ENCODE assay signal across 32 mouse cellular contexts in genomic region chr1:120741091-120741740, GRCm38 (mm10).
DNase-seq lines count a peak whose midpoint lies in the region; ATAC-seq lines count a peak whose summit lies in the region.
"Had no signal": no experiment of that assay in that cellular context is flagged by ENCODE, and none has a peak within 500 bp of the region (broad histone marks: within the 10 kb centered on the region; RNA-seq: fewer than 3 reads in every experiment).

No protein-coding gene starts in this region.

- no peak overlapping the region for H3K4me3 ChIP-seq in embryonic facial prominence, embryonic 14.5 days (ENCODE audit: low read depth, low read length)
- H3K4me3 ChIP-seq in limb, embryonic 12.5 days (replicated peaks): no peak overlapping the region
- H3K4me3 ChIP-seq: forebrain, embryonic 13.5 days; intestine, embryonic 15.5 days; liver, embryonic 12.5 days; midbrain, embryonic 10.5 days; neural tube, embryonic 13.5 days; stomach, embryonic 15.5 days had no signal

- no peaks in the 10 kb centered on the region for H3K9me3 ChIP-seq in embryonic facial prominence, embryonic 14.5 days (ENCODE audit: control insufficient read depth, low read length)
- no peaks in the 10 kb centered on the region for H3K9me3 ChIP-seq in limb, embryonic 12.5 days
- H3K9me3 ChIP-seq: forebrain, embryonic 13.5 days; intestine, embryonic 15.5 days; liver, embryonic 12.5 days; midbrain, embryonic 10.5 days; neural tube, embryonic 13.5 days; stomach, embryonic 15.5 days had no signal

- no peak overlapping the region for H3K27ac ChIP-seq in embryonic facial prominence, embryonic 14.5 days (replicated peaks; ENCODE audit: low read depth, low read length)
- peak overlapping the region; percentile 59 for H3K27ac ChIP-seq in limb, embryonic 12.5 days
- H3K27ac ChIP-seq: forebrain, embryonic 13.5 days; hindbrain, embryonic 14.5 days; intestine, embryonic 15.5 days; kidney, postnatal 0 days; liver, embryonic 12.5 days; midbrain, embryonic 10.5 days; neural tube, embryonic 13.5 days; stomach, embryonic 15.5 days had no signal

- H3K27me3 ChIP-seq in embryonic facial prominence, embryonic 14.5 days (replicated peaks; ENCODE audit: control insufficient read depth, insufficient read depth, low read length): no peaks in the 10 kb centered on the region
- peaks cover 32% of the 10 kb centered on the region for H3K27me3 ChIP-seq in limb, embryonic 12.5 days
- H3K27me3 ChIP-seq: forebrain, embryonic 13.5 days; intestine, embryonic 15.5 days; liver, embryonic 12.5 days; neural tube, embryonic 13.5 days; stomach, embryonic 15.5 days had no signal

- intact Hi-C loops in heart, postnatal 36 days (cut with DNase I): no loop called here

- no peaks in the 10 kb centered on the region for H3K4me1 ChIP-seq in embryonic facial prominence, embryonic 14.5 days (ENCODE audit: control insufficient read depth, insufficient read depth, low read length)
- H3K4me1 ChIP-seq in limb, embryonic 12.5 days (replicated peaks): peaks cover 20% of the 10 kb centered on the region
- H3K4me1 ChIP-seq: forebrain, embryonic 13.5 days; intestine, embryonic 15.5 days; liver, embryonic 12.5 days; midbrain, embryonic 10.5 days; neural tube, embryonic 13.5 days; stomach, embryonic 15.5 days had no signal

- no peak overlapping the region for H3K4me2 ChIP-seq in embryonic facial prominence, embryonic 14.5 days (ENCODE audit: low read depth, low read length)
- peak overlapping the region; percentile 28 for H3K4me2 ChIP-seq in limb, embryonic 12.5 days
- H3K4me2 ChIP-seq: forebrain, embryonic 13.5 days; heart, embryonic 11.5 days; hindbrain, embryonic 14.5 days; intestine, embryonic 15.5 days; liver, embryonic 12.5 days; neural tube, embryonic 13.5 days; stomach, embryonic 15.5 days had no signal

- DNase-seq in heart, adult 11 months: peak; percentile 86
- DNase-seq in heart, postnatal 36 days: no peak
- DNase-seq in A20 (ENCODE audit: low read depth, low spot score): peak; percentile 2
- peak; percentile 20 for DNase-seq in embryonic facial prominence, embryonic 14.5 days (ENCODE audit: low spot score)
- no peak for DNase-seq in lung, postnatal 4 days
- no peak for DNase-seq in kidney, adult 8-10 months
- DNase-seq in adrenal gland, adult (ENCODE audit: inconsistent age in 2 of 2, low spot score in 1 of 2): no peak
- DNase-seq: adrenal gland, adult 8-10 months; cerebellum, adult 2 months; cerebellum, postnatal 14 days; gastrocnemius, postnatal 25 days; heart, adult 18-20 months; heart, postnatal 4 days; kidney, adult 2 months; kidney, postnatal 4 days; liver, postnatal 0 days; lung, postnatal 36 days; right cerebral cortex, postnatal 14 days; thymus, adult 2 months; thymus, postnatal 36 days had no signal

- 40% methylated on average over 16 of the region's 16 CpGs for WGBS in embryonic facial prominence, embryonic 14.5 days
- WGBS in limb, embryonic 12.5 days: 19% methylated on average over 16 of the region's 16 CpGs

- no peak for ATAC-seq in embryonic facial prominence, embryonic 14.5 days (ENCODE audit: low read depth)
- peak; percentile 63 for ATAC-seq in limb, embryonic 12.5 days (ENCODE audit: insufficient number of reproducible peaks, insufficient read depth, low FRiP score, low TSS enrichment, low read depth)
- ATAC-seq: CD4-positive, CD25-positive, alpha-beta regulatory T cell, adult 4 months; forebrain, embryonic 13.5 days; intestine, embryonic 15.5 days; liver, embryonic 12.5 days; liver, postnatal 0 days; midbrain, embryonic 16.5 days had no signal

- H3K36me3 ChIP-seq in embryonic facial prominence, embryonic 14.5 days (ENCODE audit: control insufficient read depth, insufficient read depth, low read length): no peaks in the 10 kb centered on the region
- no peaks in the 10 kb centered on the region for H3K36me3 ChIP-seq in limb, embryonic 12.5 days
- H3K36me3 ChIP-seq: intestine, embryonic 15.5 days; liver, embryonic 12.5 days; midbrain, embryonic 10.5 days; neural tube, embryonic 13.5 days; stomach, embryonic 15.5 days had no signal

- H3K9ac ChIP-seq in embryonic facial prominence, embryonic 14.5 days (ENCODE audit: low read depth, low read length): no peak overlapping the region
- no peak overlapping the region for H3K9ac ChIP-seq in limb, embryonic 12.5 days (replicated peaks)
- H3K9ac ChIP-seq: forebrain, embryonic 13.5 days; hindbrain, embryonic 14.5 days; intestine, embryonic 15.5 days; liver, embryonic 12.5 days; liver, postnatal 0 days; neural tube, embryonic 13.5 days; stomach, embryonic 15.5 days had no signal

Comparison
In these comparisons a context has a peak if more than half of its experiments do, and no peak if none do; other contexts are left out.
1. DNase-seq: peak in heart, adult 11 months (single experiment), A20 (single experiment) and embryonic facial prominence, embryonic 14.5 days (single experiment); none in heart, postnatal 36 days (0 of 2), lung, postnatal 4 days (0 of 2), kidney, adult 8-10 months (0 of 2) and adrenal gland, adult (0 of 2).